Mouse (Mus musculus) kidney, adult 2 months (tissue): ENCODE data around the gene Brd9.

Source experiments
- CTCF ChIP-seq: fragments of 200-500 bp; conservative IDR thresholded peaks from 2 replicates; pipeline ENCODE4 v1.5.1; 2011; ENCODE audit warnings: low read depth, mild to moderate bottlenecking, control low read depth, low read length, moderate library complexity, mixed read lengths; ENCODE audit not compliant: insufficient read depth, insufficient read length
- POLR2A ChIP-seq: fragments of 200-500 bp; IDR thresholded peaks from one replicate; pipeline ENCODE4 v1.6.1; 2011; ENCODE audit warnings: low read depth, low read length, control low read depth

DNA sequence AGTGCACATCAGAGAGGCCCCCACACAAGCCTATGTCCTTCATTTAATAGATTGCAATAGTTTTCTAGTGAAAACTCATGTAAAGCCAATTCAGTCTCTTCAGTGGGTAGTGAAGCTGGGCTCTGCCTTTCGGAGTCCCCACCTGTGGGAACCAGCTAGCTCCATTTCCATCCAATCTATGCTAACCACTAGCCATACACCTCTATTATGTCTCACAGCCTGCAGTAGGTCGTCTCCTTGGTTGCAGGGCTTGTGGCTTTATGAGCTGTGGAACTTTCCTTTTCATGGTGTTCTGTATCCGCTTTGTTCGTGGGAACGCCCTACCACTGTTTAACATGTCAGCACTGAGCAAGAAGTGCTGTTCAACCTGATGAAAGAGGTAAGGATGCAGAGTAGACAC is 25.9 kb downstream of the Brd9 start, which contains the start of gene Zdhhc11:
- no peak for TF ChIP-seq CTCF
- no peak for TF ChIP-seq POLR2A
